Mouse (Mus musculus) activated CD4-positive, CD25-positive, alpha-beta regulatory T cell (primary cell): Measurements from ENCODE around the gene Pcdh10. TPM values are rescaled to one million over a fixed set of nuclear protein-coding genes. Genes with fewer than 3 reads are reported as not detected.

ENCODE experiments used
- polyA plus RNA-seq, 2 experiments: library from polyadenylated mRNA; unstranded; fragments of 100-300 nt; shearing (Covaris generic); gene quantifications; one replicate each; pipeline ENCODE4 v1.2.1; 2017

The Pcdh10 gene
- under 1 TPM; 0.06 to 0.41 TPM for polyA plus RNA-seq

DNA sequence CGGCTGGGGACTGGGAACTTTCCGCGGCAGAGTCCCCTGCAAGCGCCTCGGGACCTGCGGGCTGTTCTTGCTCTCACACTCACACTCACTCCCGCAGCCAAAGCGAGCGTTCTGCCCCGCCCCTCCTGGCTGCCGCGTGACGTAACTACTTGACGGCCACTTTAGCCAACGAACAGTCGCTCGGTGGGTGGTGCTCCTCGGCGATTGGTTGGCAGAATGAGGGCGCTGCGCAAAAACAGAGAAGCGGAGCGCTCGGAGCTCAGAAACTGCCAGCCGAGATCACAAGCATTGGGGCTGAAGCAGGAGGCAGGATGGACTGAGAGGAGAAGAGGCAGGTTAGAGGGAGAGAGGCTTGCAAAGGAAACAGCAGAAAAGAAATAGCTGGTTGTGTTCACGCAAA is at the start of gene Pcdh10:
TSS of gene Pcdh10 (plus strand) at position 254 of the 400 bp plus-strand sequence.

